Mouse (Mus musculus): ENCODE results near the gene Atp6v1fnb.

DNA sequence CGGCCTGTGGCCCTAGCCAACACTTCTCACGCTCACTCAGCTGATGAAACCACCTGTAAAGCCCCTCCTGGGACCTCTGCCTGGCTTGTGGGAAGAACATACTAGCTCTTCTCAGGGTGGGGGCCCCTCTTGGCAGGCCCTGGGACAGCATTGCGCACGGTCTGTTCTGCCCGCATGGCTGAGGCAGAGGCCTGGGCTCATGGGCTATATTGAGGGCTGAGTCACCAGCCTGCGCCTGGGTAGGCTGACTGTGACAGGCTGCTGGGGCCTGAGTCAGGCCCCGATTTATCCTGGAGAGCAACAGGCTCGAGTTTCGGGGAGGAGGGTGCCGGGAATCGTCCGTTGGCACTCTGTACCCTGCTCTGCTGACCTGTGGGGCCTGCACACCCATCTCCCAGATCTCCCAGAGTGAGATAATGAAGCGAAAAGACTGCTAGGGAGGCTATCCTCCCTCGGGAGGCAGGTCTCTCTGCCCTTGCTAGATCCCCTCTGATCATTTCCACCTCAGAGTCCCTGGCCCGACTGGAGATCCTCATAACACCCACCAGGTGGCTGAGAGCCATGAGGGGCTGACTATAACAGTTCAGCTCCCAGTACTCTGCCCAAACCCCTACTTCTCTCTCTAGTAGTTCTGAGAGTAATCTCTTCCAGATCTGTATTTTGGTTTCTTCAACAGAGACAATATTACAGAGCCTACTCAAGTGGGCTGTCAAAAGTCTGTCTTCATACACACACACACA is 40.4 kb upstream of the Atp6v1fnb start:
- no peak for TF ChIP-seq GATA1 (IDR thresholded peaks at IDR 0.05; ENCODE audit: borderline replicate concordance, low read length)
- no peak for TF ChIP-seq FLI1 (IDR thresholded peaks at IDR 0.05; ENCODE audit: low read length)

All from megakaryocyte, embryonic 14.5 days (primary cell).